Mouse (Mus musculus) adrenal gland (tissue): ENCODE measurements around the gene Atp6v1e2.

Experiments used
- intact Hi-C: fragments of 180-260 bp; cut with DNase I; formaldehyde crosslinking; loops from one replicate; pipeline ENCODE4 v1.15.1; 2025

Atp6v1e2 gene

DNA sequence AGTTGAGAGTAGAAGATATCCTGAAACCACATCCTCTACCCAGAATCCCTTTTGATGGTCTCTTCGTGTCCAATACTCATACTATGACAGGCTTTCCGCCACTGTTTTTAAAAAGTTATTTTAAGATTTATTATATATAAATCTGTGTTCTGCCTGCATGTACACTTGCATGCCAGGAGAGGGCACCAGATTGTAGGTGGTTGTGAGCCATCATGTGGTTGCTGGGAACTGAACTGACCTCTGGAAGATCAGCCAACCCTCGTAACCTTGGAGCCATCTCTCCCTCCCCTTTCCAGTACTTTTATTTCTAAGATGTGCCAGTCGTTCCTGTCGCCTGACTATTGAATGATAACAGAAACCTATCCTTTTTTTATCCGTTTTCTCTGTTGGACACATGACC is 28.9 kb downstream of the Atp6v1e2 start:
- intact Hi-C loops = loop anchor here (5.0 kb wide), 3 partner anchors 44 to 334 kb away; partner anchors contain the start of gene Rhoq

GRCm38 (mm10) chr17:86917048-86917447 is 30.6 kb downstream of the Atp6v1e2 start, which contains the start of gene Tmem247:
Gene Tmem247, plus strand, starts transcription at chr17:86917348.
- intact Hi-C loops = loop anchor here (5.0 kb wide), 3 partner anchors 45 to 335 kb away; partner anchors contain the start of gene Rhoq

DNA sequence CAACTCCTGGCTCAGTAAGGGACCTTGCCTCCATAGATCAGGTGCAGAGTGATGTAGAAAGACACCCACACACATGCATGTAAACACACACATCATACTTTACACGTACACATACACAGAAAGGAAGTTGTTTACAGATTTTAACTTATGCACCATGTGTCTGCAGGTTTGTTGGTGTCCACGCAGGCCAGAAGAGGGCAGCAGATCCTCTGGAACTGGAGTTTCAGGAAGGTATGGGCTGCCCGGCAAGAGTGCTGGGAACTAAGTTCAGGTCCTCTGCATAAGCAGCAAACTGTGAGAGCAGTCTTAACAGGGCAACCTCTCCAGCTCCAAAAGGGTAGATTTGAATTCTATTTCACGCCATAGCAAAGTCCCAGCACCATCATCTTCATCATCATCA is 32.2 kb downstream of the Atp6v1e2 start:
- intact Hi-C loops = loop anchor here (5.0 kb wide), 3 partner anchors 47 to 337 kb away; partner anchors contain the start of gene Rhoq

GRCm38 (mm10) chr17:86913003-86913607 is 34.6 kb downstream of the Atp6v1e2 start:
- intact Hi-C loops = no loop called here

DNA sequence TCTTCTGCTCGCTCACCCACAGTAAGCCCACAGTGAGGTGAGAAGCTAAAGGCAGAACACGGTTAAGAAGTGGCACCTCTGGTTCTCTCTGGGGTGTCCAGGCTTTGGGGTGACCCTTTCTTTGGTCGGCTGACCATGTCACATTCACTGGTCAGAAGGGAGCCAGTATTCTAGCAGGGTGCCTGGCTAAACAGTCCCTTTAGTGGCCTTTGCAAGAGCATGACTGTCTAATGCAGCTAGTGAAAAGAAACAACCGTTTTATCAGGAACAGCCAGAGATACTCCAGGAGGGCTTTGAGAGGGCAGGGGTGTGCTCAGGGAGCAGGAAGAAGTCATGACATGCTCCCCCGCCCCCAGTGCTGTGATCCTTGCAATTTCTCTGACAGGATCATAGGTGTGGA is 36.4 kb downstream of the Atp6v1e2 start:
- intact Hi-C loops = no loop called here

DNA sequence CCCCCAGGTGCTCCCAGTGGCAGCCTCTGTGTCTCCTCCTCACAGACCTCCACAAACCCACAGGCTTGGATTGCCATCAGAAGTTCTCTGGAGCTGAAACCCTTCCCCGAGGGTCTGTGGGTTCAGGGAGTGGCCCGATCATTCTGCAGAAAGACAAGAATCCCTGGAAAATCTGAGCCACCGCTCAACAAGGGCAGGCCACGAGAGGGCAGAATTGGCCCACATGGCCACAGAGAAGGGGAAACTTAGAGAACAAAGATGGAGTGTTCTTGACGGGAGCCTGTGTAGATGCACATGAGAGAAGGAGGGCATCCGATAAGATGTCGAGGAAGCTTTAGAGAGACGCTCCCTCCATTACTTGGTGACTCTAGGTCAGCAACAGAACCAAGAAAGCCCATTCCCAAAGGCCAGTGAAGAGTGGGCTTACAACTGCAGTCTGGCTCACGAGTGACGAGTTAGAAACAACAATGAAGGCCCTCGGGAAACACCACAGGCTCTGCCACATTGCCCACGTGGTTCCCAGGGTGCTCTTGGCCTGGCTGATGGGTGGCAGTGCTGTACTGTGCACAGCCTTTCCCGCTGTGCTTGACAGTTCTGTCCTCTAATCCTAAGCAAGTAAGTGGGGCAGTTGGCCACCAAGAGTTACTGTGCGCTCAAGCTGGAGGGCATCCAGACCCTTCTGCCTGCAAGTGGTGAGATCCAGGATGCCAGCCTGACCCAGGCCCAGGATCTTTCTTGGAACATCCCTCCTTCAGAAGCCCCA is 37.8 kb downstream of the Atp6v1e2 start:
- intact Hi-C loops = loop anchor here (10.0 kb wide), 2 partner anchors 155 to 745 kb away; partner anchors contain the start of genes Epas1 and Prkce

- intact Hi-C loops = loop anchor here (10.0 kb wide), 2 partner anchors 154 to 744 kb away; partner anchors contain the start of genes Epas1 and Prkce
Observed at GRCm38 (mm10) chr17:86908316-86908715, 39.4 kb downstream of the Atp6v1e2 start.

DNA sequence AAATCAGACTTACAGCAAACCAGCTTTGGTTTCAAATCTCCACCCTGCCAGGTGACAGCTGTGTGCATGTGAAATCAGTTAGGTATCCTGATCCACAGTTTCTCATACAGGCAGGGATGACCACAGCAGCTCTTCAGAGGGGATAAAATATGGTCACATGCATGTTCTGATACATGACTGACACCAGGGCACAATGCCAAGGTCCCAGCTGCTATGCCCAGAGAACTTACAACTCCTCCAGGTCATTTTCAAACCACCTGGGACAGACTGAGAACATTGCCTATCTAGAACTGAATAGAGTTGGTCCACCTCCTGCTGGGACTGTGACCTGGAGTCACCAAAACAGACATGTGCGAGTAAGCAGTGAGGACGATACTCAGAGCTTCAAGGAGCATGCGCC is 40.6 kb downstream of the Atp6v1e2 start:
- intact Hi-C loops = loop anchor here (2.0 to 10.0 kb wide), 3 partner anchors 152 to 742 kb away; partner anchors contain the start of genes Epas1 and Prkce

DNA sequence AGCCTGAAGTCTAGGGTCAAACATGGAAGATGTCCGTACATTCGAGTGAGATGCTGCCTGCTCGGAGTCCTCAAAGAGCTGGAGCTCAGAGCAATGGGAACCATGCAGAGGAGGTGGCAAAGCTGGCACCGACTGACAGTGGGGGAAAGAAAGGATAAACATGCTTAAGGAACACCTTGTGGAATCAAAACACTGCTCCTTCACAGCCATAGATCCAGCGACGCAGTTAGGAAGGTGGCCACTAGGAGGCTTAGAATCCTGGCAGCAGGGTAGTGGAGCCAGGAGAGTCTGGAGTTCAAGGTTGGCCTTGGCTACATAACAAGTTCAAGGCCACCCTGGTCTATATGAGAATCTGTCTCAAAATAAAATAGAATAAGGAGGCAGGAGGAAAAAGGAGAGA is 41.1 kb downstream of the Atp6v1e2 start:
- intact Hi-C loops = loop anchor here (2.0 to 10.0 kb wide), 3 partner anchors 152 to 742 kb away; partner anchors contain the start of genes Epas1 and Prkce

- intact Hi-C loops = loop anchor here (2.0 to 10.0 kb wide), 3 partner anchors 151 to 741 kb away; partner anchors contain the start of genes Epas1 and Prkce
Observed at GRCm38 (mm10) chr17:86906136-86906461, 41.6 kb downstream of the Atp6v1e2 start.

- intact Hi-C loops = loop anchor here (2.0 to 10.0 kb wide), 3 partner anchors 151 to 741 kb away; partner anchors contain the start of genes Epas1 and Prkce
Observed at GRCm38 (mm10) chr17:86905297-86906135, 42.2 kb downstream of the Atp6v1e2 start.

- intact Hi-C loops = loop anchor here (10.0 kb wide), 2 partner anchors 149 to 739 kb away; partner anchors contain the start of genes Epas1 and Prkce
Observed at GRCm38 (mm10) chr17:86904206-86904605, 43.5 kb downstream of the Atp6v1e2 start.

GRCm38 (mm10) chr17:86903596-86903995 is 44.1 kb downstream of the Atp6v1e2 start:
- intact Hi-C loops = loop anchor here (10.0 kb wide), 2 partner anchors 149 to 739 kb away; partner anchors contain the start of genes Epas1 and Prkce

DNA sequence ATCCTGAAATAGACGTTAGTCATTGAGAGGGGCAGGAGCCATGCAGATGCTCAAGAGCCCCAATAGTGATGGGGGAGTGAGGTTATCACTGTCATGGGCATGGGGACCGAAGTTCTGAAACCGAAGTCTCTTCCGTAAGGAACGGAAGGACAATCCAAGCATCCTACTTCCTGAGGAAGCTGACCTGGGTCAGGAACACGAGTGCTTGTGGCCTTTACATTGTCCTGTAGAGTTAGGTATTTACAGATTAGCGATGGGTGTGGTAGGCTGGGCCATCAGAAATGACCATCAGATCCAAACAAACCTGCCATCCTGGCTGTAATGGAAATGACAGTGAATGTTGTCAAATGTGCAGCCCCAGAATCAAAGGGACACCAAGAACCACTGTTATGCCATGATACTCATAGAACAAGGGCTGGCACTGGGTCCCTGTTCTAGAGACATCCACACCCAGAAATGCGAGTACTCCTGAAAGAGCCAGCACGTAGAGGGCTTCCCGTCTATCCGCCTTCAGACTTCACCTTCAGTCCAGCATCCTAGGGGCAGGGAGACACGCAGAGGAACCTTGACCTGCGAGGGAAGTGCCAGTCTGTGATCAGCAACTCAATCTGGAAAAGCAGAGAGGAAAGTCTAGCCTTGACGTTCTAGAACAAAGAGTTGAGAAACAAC is 45.2 kb downstream of the Atp6v1e2 start:
- intact Hi-C loops = loop anchor here (10.0 kb wide), 2 partner anchors 148 to 738 kb away; partner anchors contain the start of genes Epas1 and Prkce

DNA sequence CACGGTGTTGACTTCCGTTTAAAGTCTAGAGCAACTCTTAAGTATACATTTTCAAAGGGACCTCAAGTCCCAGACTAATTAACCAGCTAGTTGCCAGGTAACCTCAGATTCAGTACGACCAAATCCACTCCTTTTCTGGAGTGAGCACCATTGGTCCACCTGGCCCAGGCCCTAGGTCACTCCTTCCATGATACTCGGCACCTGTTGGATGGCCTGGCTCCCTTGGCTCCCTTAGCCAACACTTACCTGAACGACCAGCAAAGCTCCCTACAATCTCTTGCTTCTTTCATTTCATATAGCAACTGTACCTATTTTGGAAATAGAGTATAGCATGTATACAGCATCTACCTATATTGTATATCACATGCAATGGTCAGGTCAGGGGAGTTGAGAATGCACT is 47.1 kb downstream of the Atp6v1e2 start:
- intact Hi-C loops = loop anchor here (10.0 kb wide), 2 partner anchors 146 to 736 kb away; partner anchors contain the start of genes Epas1 and Prkce

- intact Hi-C loops = loop anchor here (10.0 kb wide), 2 partner anchors 145 to 735 kb away; partner anchors contain the start of genes Epas1 and Prkce
Observed at GRCm38 (mm10) chr17:86899821-86900220, 47.9 kb downstream of the Atp6v1e2 start.

DNA sequence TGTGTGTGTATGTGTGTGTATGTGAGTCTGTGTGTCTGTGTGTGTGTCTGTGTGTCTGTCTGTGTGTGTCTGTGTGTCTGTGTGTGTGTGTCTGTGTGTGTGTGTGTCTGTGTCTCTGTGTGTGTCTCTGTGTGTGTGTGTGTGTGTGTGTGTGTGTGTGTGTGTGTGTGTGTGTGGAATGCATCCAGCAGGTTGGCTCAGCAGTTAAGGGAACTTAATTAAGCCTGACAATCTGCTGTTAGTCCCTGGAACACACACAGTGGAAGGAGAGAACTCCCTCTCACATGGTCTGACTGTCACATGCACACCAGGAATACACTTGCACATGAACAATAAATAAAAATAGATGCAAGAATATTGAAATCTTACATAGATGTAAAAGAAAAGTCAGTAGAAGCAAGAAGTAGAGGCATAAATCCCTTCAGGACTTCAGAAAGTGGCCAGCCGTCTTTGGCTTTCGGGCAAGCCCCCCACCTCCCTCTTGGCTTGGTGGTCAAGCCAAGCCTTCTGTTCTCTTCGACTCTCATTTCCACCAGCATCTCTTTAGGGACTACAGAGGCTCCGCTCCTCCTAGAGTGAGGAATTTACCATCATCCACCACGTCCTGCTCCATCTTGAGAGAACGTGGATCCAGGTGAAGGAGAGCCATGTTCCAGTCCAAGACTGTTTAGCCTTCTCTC is 50.1 kb downstream of the Atp6v1e2 start:
- intact Hi-C loops = no loop called here

DNA sequence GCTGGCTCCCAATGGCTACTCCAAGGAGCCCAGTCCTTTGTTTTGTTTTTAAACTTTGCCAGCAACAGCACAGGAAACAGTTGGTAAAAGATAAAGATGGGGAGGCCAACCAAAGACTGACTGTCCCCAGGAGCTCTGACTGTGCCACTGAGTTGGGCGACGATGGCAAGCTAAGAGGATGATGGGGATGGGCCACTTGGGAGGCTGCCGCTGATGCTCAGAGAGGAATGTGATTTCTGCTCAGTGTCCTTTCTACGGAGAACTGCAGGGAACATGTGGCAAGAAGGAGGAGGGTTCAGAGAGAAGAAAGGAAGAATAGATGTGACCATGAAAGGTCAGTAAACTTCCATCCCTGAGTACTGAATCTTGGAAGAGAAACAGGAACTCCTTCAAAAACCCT is 52.5 kb downstream of the Atp6v1e2 start:
- intact Hi-C loops = no loop called here
